In the genomic region with DNA sequence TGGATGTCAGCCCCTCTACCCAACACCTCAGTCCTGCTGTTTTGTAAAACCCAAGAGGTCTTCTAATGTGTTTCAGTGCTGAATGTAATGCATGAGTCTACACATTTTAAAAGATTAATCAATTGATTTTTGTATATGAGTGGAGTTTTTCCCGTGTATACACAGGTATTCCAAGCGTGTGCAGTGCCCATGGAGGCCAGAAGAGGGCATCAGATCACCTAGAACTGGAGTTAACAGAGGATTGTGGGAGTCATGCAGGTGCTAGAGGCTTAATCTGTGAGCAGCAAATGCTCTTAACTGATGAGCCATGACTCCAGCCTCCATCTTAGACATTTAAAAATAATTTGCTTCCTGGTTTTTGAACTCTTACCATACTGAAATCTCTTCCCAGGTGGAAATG, we compare ENCODE assay signal across 10 mouse cellular contexts.
DNase-seq lines count a peak whose midpoint lies in the region; ATAC-seq and TF ChIP-seq lines count a peak whose summit lies in the region.
"Had no signal": no experiment of that assay in that cellular context is flagged by ENCODE, and none has a peak within 500 bp of the region (broad histone marks: within the 10 kb centered on the region; RNA-seq: fewer than 3 reads in every experiment).

No protein-coding gene starts in this region.

- WGBS in hindbrain, postnatal 0 days = 33% methylated on average over 2 of the region's 2 CpGs
- 29% methylated on average over 2 of the region's 2 CpGs for WGBS in hindbrain, embryonic 13.5 days

- H3K4me1 ChIP-seq in hindbrain, postnatal 0 days (ENCODE audit: insufficient read depth, low read length) = no peaks in the 10 kb centered on the region
- H3K4me1 ChIP-seq in hindbrain, embryonic 13.5 days (replicated peaks) = no peaks in the 10 kb centered on the region

- TF ChIP-seq POLR2A in brain, embryonic 14.5 days (IDR thresholded peaks at IDR 0.05; ENCODE audit: borderline replicate concordance, extremely low read depth, insufficient read depth, insufficient read length, poor library complexity, severe bottlenecking) = no peak

- H3K4me2 ChIP-seq in hindbrain, postnatal 0 days (ENCODE audit: low read depth, low read length) = no peak overlapping the region
- H3K4me2 ChIP-seq in hindbrain, embryonic 13.5 days = no peak overlapping the region
- H3K4me2 ChIP-seq: limb, embryonic 13.5 days had no signal

- no peak overlapping the region for H3K4me3 ChIP-seq in hindbrain, postnatal 0 days (ENCODE audit: low read length)
- H3K4me3 ChIP-seq in hindbrain, embryonic 13.5 days = no peak overlapping the region
- H3K4me3 ChIP-seq: limb, embryonic 13.5 days had no signal

- H3K9me3 ChIP-seq in hindbrain, postnatal 0 days (ENCODE audit: low read length) = no peaks in the 10 kb centered on the region
- H3K9me3 ChIP-seq in hindbrain, embryonic 13.5 days = no peaks in the 10 kb centered on the region
- H3K9me3 ChIP-seq: limb, embryonic 13.5 days had no signal

- H3K27me3 ChIP-seq in hindbrain, postnatal 0 days (ENCODE audit: insufficient read depth, low read length) = no peaks in the 10 kb centered on the region
- no peaks in the 10 kb centered on the region for H3K27me3 ChIP-seq in hindbrain, embryonic 13.5 days
- H3K27me3 ChIP-seq: limb, embryonic 13.5 days had no signal

- DNase-seq in hindbrain, postnatal 0 days (ENCODE audit: low spot score) = peak; percentile 15
- DNase-seq in right cerebral cortex, postnatal 14 days = peak; percentile 10
- no peak for DNase-seq in right cerebral cortex, postnatal 36 days (ENCODE audit: low spot score in 2 of 2)
- DNase-seq in brain, embryonic 14.5 days (ENCODE audit: low read depth) = peak; percentile 18
- peak; percentile 34 for DNase-seq in retina, embryonic 14.5 days (ENCODE audit: low spot score)
- no peak for DNase-seq in urinary bladder, postnatal 25 days (ENCODE audit: low spot score)
- DNase-seq: cerebellum, adult 9-10 months; thymus, postnatal 14 days had no signal

- H3K27ac ChIP-seq in hindbrain, postnatal 0 days = no peak overlapping the region
- no peak overlapping the region for H3K27ac ChIP-seq in hindbrain, embryonic 13.5 days
- H3K27ac ChIP-seq: limb, embryonic 13.5 days had no signal

- no peak overlapping the region for H3K9ac ChIP-seq in hindbrain, postnatal 0 days (replicated peaks; ENCODE audit: low read length)
- H3K9ac ChIP-seq in hindbrain, embryonic 13.5 days = no peak overlapping the region
- H3K9ac ChIP-seq: limb, embryonic 13.5 days had no signal

- ATAC-seq in hindbrain, postnatal 0 days = no peak
- no peak for ATAC-seq in hindbrain, embryonic 13.5 days (ENCODE audit: low FRiP score)

- TF ChIP-seq CTCF in hindbrain, postnatal 0 days (IDR thresholded peaks at IDR 0.05; ENCODE audit: low read depth) = peak; percentile 59
- peak; percentile 51; the same call in 1 of the 2 replicates for TF ChIP-seq CTCF in brain, embryonic 14.5 days (IDR thresholded peaks at IDR 0.05; ENCODE audit: borderline replicate concordance, extremely low read depth, insufficient read depth, insufficient read length)

- no peaks in the 10 kb centered on the region for H3K36me3 ChIP-seq in hindbrain, postnatal 0 days (ENCODE audit: insufficient read depth, low read length)
- H3K36me3 ChIP-seq in hindbrain, embryonic 13.5 days = no peaks in the 10 kb centered on the region
- H3K36me3 ChIP-seq: limb, embryonic 13.5 days had no signal

Comparison
In these comparisons a context has a peak if more than half of its experiments do, and no peak if none do; other contexts are left out.
1. DNase-seq: peak in hindbrain, postnatal 0 days (single experiment), right cerebral cortex, postnatal 14 days (single experiment), brain, embryonic 14.5 days (single experiment) and retina, embryonic 14.5 days (single experiment); none in right cerebral cortex, postnatal 36 days (0 of 2) and urinary bladder, postnatal 25 days (single experiment).